Mouse (Mus musculus) liver, embryonic 11.5 days (tissue): ENCODE measurements around the gene Gm19402. TPM values are rescaled to one million over a fixed set of nuclear protein-coding genes. Genes with fewer than 3 reads are reported as not detected.

Experiments used
- ATAC-seq: fragments of 200-750 bp; cut with Nextera tagmentation; replicated peaks from 2 replicates; pipeline ENCODE4 v1.8.0; 2017; ENCODE audit warnings: moderate number of reproducible peaks, mild to moderate bottlenecking, moderate TSS enrichment, moderate library complexity; ENCODE audit not compliant: low FRiP score
- DNase-seq: peaks from one replicate; pipeline ENCODE4 v3.0.0-alpha.2; 2017; ENCODE audit warnings: low spot score
- H3K27ac ChIP-seq: fragments of 300-500 bp; sonication (generic); 2 replicates; pipeline ENCODE4 v1.5.1; 2014; ENCODE audit warnings: mild to moderate bottlenecking, low read depth, low read length, control low read depth
- H3K27me3 ChIP-seq: fragments of 300-500 bp; sonication (generic); replicated peaks from 2 replicates; pipeline ENCODE4 v1.6.1; 2014; ENCODE audit warnings: low read length, mixed read lengths; ENCODE audit not compliant: control insufficient read depth, insufficient read depth
- H3K36me3 ChIP-seq: fragments of 300-500 bp; sonication (generic); 2 replicates; pipeline ENCODE4 v1.6.1; 2014; ENCODE audit warnings: mild to moderate bottlenecking, low read length, moderate library complexity, mixed read lengths; ENCODE audit not compliant: control insufficient read depth, insufficient read depth
- H3K4me1 ChIP-seq: fragments of 300-500 bp; sonication (generic); replicated peaks from 2 replicates; pipeline ENCODE4 v1.6.1; 2014; ENCODE audit warnings: low read length, mixed read lengths; ENCODE audit not compliant: control insufficient read depth, insufficient read depth
- H3K4me2 ChIP-seq: fragments of 300-500 bp; sonication (generic); 2 replicates; pipeline ENCODE4 v1.6.1; 2014; ENCODE audit warnings: mild to moderate bottlenecking, control low read depth, moderate library complexity
- H3K4me3 ChIP-seq: fragments of 300-500 bp; sonication (generic); 2 replicates; pipeline ENCODE4 v1.5.1; 2014; ENCODE audit warnings: low read depth, low read length, control low read depth
- H3K9ac ChIP-seq: fragments of 300-500 bp; sonication (generic); 2 replicates; pipeline ENCODE4 v1.6.1; 2014; ENCODE audit warnings: low read depth, low read length, control low read depth
- H3K9me3 ChIP-seq: fragments of 300-500 bp; sonication (generic); 2 replicates; pipeline ENCODE4 v1.6.1; 2016; ENCODE audit warnings: low read length, inconsistent platforms, mixed read lengths; ENCODE audit not compliant: control insufficient read depth
- WGBS: fragments of 180-500 bp; shearing (Covaris S2); extraction: QIAGEN DNeasy Blood & Tissue Kit; methylation state at CpG from one replicate; pipeline ENCODE4 v1.1.7; 2014; 5-methylcytosine and 5-hydroxymethylcytosine counted together
- microRNA counts: library from miRNA; unstranded; fragments of <30 nt; microRNA quantifications from one replicate; lab custom pipeline; 2015
- microRNA-seq: library from miRNA; unstranded; fragments of <30 nt; microRNA quantifications from one replicate; pipeline ENCODE4, GENCODE M21; 2017; ENCODE audit warnings: borderline number of aligned reads
- polyA plus RNA-seq: library from polyadenylated mRNA; unstranded; fragments of >200 nt; fragmentation: Nextera tagmentation; extraction: Ambion mirVana; gene quantifications from 2 replicates; pipeline ENCODE4 v1.2.1, GENCODE M21; 2014

The Gm19402 gene
- polyA plus RNA-seq, 1 experiment from 2014 or later, result not detected

DNA sequence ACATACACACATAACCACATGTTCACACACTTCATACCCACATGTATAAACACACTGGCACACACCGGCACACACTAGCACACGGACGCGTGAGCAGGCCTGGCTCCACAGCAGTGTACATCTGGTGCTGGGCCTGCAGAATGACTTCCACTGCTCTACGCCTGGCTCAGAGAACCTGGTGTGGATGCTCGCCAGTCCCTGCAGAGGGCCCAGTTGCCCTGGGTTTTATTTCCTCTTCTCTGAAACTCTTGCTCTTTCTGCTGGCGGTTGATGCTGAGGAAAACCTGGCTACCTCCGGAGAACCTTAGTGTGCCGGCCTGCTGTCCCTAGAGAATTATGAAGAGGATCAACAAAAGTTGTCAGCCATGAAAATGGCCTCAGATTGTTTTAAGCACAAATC lies 38.5 kb downstream of the Gm19402 start:
- Histone ChIP-seq H3K4me1 (no peaks in the 10 kb centered on the region), H3K4me3 (no peak overlapping the region), H3K9me3 (no peaks in the 10 kb centered on the region), H3K4me2 (no peak overlapping the region), H3K9ac (no peak overlapping the region), H3K27me3 (no peaks in the 10 kb centered on the region), H3K36me3 (no peaks in the 10 kb centered on the region), H3K27ac (no peak overlapping the region)
- WGBS, result 90% methylated on average over 9 of the region's 9 CpGs
- no peak for ATAC-seq
- no peak for DNase-seq

DNA sequence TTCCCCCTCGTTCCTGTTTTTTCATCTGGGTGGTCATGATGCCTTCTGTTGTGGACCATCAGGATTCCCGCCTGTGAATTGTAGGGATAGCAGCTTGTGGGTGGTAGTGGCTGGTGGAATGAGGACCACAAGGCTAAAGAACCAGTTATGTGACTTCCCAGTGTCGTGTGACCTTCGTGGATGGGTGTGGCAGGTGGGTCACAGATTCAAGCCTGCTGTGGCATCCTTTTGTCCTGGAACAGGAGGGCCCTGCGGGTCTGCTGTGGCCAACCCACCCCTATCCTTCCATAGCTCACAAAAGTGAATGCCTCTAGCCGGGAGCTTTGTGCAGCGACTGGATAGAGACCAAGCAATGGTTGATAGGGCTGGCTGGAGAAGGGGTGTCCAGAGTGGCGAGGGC lies 42.7 kb downstream of the Gm19402 start:
- H3K4me2 ChIP-seq, result no peak overlapping the region
- no peaks in the 10 kb centered on the region for H3K9me3 ChIP-seq
- no peak for ATAC-seq
- no peak overlapping the region for H3K27ac ChIP-seq
- WGBS, result 87% methylated on average over 8 of the region's 8 CpGs
- no peak overlapping the region for H3K4me3 ChIP-seq
- H3K4me1 ChIP-seq, result no peaks in the 10 kb centered on the region
- no peaks in the 10 kb centered on the region for H3K27me3 ChIP-seq
- H3K36me3 ChIP-seq, result peaks cover 28% of the 10 kb centered on the region
- no peak overlapping the region for H3K9ac ChIP-seq
- DNase-seq, result no peak

DNA sequence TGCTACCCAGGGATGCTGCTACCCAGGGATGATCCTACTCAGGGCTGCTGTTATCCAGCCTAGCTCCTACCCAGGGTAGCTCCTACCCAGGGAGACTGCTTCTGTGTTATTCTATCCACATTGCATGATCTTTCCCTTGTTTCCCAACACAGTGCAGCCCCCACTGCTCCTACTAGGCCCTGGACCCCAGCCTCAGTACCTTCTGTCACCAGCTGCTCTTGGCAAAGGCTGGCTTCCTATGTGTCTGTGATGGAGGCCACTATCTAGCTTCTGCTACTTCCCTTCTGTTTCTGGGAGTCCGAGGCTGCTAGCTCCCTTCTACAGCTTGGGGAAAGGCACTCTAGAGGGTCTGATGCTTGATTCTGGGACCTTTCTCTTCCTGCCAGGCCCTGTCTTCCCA lies 43.1 kb downstream of the Gm19402 start:
- Histone ChIP-seq H3K9me3 (no peaks in the 10 kb centered on the region), H3K27me3 (no peaks in the 10 kb centered on the region), H3K4me1 (no peaks in the 10 kb centered on the region), H3K4me3 (no peak overlapping the region), H3K27ac (no peak overlapping the region), H3K36me3 (peaks cover 30% of the 10 kb centered on the region), H3K9ac (no peak overlapping the region), H3K4me2 (no peak overlapping the region)
- WGBS, result 71% methylated on average over 1 of the region's 1 CpGs
- DNase-seq (no peak), ATAC-seq (no peak)

DNA sequence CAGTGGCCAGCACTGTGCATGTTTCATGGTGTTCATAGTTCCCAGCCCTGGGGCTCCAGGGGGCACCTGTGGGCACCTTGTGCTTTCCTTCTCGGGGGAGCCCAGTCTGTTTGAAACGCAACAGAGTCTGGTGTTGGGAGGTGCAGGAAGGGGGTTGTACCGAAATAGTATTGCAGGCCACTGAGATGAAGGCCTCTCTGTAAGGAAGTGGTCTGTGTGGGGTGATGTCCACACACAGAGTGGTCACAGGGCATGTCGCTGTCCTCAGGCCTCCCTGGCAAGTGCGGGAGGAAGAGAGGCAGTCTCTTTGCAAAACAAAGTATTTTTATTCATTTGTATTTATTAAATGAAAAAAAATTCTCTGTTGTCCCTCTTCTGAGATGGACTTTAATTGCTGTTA lies 45.0 kb downstream of the Gm19402 start:
- 85% methylated on average over 5 of the region's 5 CpGs for WGBS
- H3K36me3 ChIP-seq, result peaks cover 44% of the 10 kb centered on the region

DNA sequence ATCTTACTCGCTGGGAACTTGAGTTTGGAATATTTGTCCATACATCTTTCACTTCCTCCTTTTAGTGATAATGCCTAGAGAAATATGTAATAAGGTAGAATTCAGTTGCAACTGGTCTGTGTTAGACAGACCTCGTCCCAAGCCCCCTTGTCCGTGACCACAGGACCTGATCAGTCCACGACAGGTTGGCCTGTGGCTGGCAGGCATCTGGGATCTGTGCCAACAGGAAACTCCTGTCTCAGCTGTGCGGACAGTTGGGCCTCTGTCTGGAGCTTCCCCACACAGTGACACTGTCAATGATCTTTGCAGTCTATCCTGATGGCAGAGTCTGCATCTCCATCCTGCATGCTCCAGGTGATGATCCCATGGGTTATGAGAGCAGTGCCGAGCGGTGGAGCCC lies 47.4 kb downstream of the Gm19402 start:
- Histone ChIP-seq H3K9ac (no peak overlapping the region), H3K36me3 (peaks cover 44% of the 10 kb centered on the region), H3K4me1 (no peaks in the 10 kb centered on the region), H3K4me2 (no peak overlapping the region), H3K27ac (no peak overlapping the region), H3K27me3 (no peaks in the 10 kb centered on the region), H3K4me3 (no peak overlapping the region), H3K9me3 (no peaks in the 10 kb centered on the region)
- ATAC-seq, result no peak
- WGBS, result 82% methylated on average over 7 of the region's 7 CpGs
- no peak for DNase-seq

More for the DNA sequence above, 45.0 kb downstream of the Gm19402 start:
- H3K27me3 ChIP-seq, result no peaks in the 10 kb centered on the region
- ATAC-seq, result no peak
- H3K9ac ChIP-seq, result no peak overlapping the region
- no peaks in the 10 kb centered on the region for H3K4me1 ChIP-seq
- DNase-seq, result no peak
- H3K4me2 ChIP-seq, result no peak overlapping the region
- no peak overlapping the region for H3K4me3 ChIP-seq
- no peaks in the 10 kb centered on the region for H3K9me3 ChIP-seq
- no peak overlapping the region for H3K27ac ChIP-seq

MicroRNAs within 50 kb of the gene (microRNA counts, 519-probe panel; counts per million panel counts)
- not detected for microRNA mmu-miR-1930 (lab: Ali Mortazavi, UCI)

Small RNA genes within 50 kb of the gene (microRNA-seq; reads per million reads assigned to microRNA genes)
- gene Mir1930, result 44.7 reads per million, percentile 40 among the genes with 10 or more reads in this experiment

Other genes with a start within 250 kb of the Gm19402 start
- gene Fam207a, start 175.0 kb downstream of the Gm19402 start, polyA plus RNA-seq, result 42.6 and 47.4 TPM in 2 replicates
- gene Itgb2, start 160.5 kb downstream of the Gm19402 start, polyA plus RNA-seq, result 18.6 and 19.1 TPM in 2 replicates
- 94.0 and 99.7 TPM in 2 replicates for gene Pttg1ip, start 109.0 kb downstream of the Gm19402 start, polyA plus RNA-seq
- gene Sumo3, start 84.7 kb downstream of the Gm19402 start, polyA plus RNA-seq, result 249 and 271 TPM in 2 replicates
- gene Gm49325, start 84.6 kb downstream of the Gm19402 start, polyA plus RNA-seq, result 1.8 and 4.5 TPM in 2 replicates
- gene Ube2g2, start 68.5 kb downstream of the Gm19402 start, polyA plus RNA-seq, result 62.1 and 67.9 TPM in 2 replicates
- gene Tspear, start 4.2 kb downstream of the Gm19402 start, polyA plus RNA-seq, result 0.16 TPM in 1 of 2 replicates, not detected in the other
- gene Gm9508, start 6.5 kb upstream of the Gm19402 start, polyA plus RNA-seq, result not detected in 2 replicates
- gene Gm10272, start 15.9 kb upstream of the Gm19402 start, polyA plus RNA-seq, result not detected in 2 replicates
- gene Gm10024, start 20.7 kb upstream of the Gm19402 start, polyA plus RNA-seq, result not detected in 2 replicates
- not detected in 2 replicates for gene Gm10142, start 25.1 kb upstream of the Gm19402 start, polyA plus RNA-seq
- gene Krtap12-1, start 29.8 kb upstream of the Gm19402 start, polyA plus RNA-seq, result not detected in 2 replicates
- not detected in 2 replicates for gene Gm10100, start 35.7 kb upstream of the Gm19402 start, polyA plus RNA-seq
- not detected in 2 replicates for gene Gm18596, start 51.9 kb upstream of the Gm19402 start, polyA plus RNA-seq
- not detected in 2 replicates for gene Gm9736, start 60.6 kb upstream of the Gm19402 start, polyA plus RNA-seq
- gene Gm3233, start 68.9 kb upstream of the Gm19402 start, polyA plus RNA-seq, result not detected in 2 replicates
- not detected in 2 replicates for gene Gm3238, start 80.6 kb upstream of the Gm19402 start, polyA plus RNA-seq
- gene Gm7138, start 86.2 kb upstream of the Gm19402 start, polyA plus RNA-seq, result not detected in 2 replicates
- not detected in 2 replicates for gene Gm3250, start 91.8 kb upstream of the Gm19402 start, polyA plus RNA-seq
- gene Gm7137, start 97.4 kb upstream of the Gm19402 start, polyA plus RNA-seq, result not detected in 2 replicates
- not detected in 2 replicates for gene Gm9639, start 104.3 kb upstream of the Gm19402 start, polyA plus RNA-seq
- not detected in 2 replicates for gene Gm19668, start 108.4 kb upstream of the Gm19402 start, polyA plus RNA-seq
- gene Gm9507, start 121.1 kb upstream of the Gm19402 start, polyA plus RNA-seq, result not detected in 2 replicates
- not detected in 2 replicates for gene Gm2696, start 123.9 kb upstream of the Gm19402 start, polyA plus RNA-seq
- gene Krtap10-4, start 136.3 kb upstream of the Gm19402 start, polyA plus RNA-seq, result not detected in 2 replicates
- gene Krtap10-10, start 145.2 kb upstream of the Gm19402 start, polyA plus RNA-seq, result not detected in 2 replicates
- gene Gm36176, start 156.0 kb upstream of the Gm19402 start, polyA plus RNA-seq, result not detected in 2 replicates
- gene Gm10318, start 162.1 kb upstream of the Gm19402 start, polyA plus RNA-seq, result not detected in 2 replicates
- gene Gm3285, start 171.2 kb upstream of the Gm19402 start, polyA plus RNA-seq, result not detected in 2 replicates
- 8.2 and 10.0 TPM in 2 replicates for gene Lrrc3, start 211.8 kb upstream of the Gm19402 start, polyA plus RNA-seq